Mouse (Mus musculus) cerebellum, adult 2 months (tissue): ENCODE measurements around the gene Il10.

Source experiments
- CTCF ChIP-seq: fragments of 200-500 bp; IDR thresholded peaks from 2 replicates; pipeline ENCODE4 v1.5.1; 2011; ENCODE audit warnings: low read depth, mild to moderate bottlenecking, control low read depth, low read length, moderate library complexity, borderline replicate concordance; ENCODE audit not compliant: insufficient read depth
- POLR2A ChIP-seq: fragments of 200-500 bp; IDR thresholded peaks from 2 replicates; pipeline ENCODE4 v1.6.1; 2011; ENCODE audit warnings: low read length, control low read depth, borderline replicate concordance; ENCODE audit not compliant: insufficient read depth

- TF ChIP-seq POLR2A (no peak), CTCF (no peak)
These were observed 13.6 kb upstream of the Il10 start for GRCm38 (mm10) chr1:131006069-131006468.
